Mouse (Mus musculus) cerebellum, postnatal 14 days (tissue): ENCODE data around the gene Myo1d.

Experiments
- DNase-seq, 2 experiments: peaks; one replicate each; pipeline ENCODE4 v3.0.0; 2021; ENCODE audit warnings: mixed read lengths in 2 of 2

Gene Myo1d

GRCm38 (mm10) chr11:80539056-80539455 is 240.8 kb downstream of the Myo1d start:
- DNase-seq = no peak

GRCm38 (mm10) chr11:80532966-80533365 is 246.9 kb downstream of the Myo1d start:
- DNase-seq = no peak

DNA sequence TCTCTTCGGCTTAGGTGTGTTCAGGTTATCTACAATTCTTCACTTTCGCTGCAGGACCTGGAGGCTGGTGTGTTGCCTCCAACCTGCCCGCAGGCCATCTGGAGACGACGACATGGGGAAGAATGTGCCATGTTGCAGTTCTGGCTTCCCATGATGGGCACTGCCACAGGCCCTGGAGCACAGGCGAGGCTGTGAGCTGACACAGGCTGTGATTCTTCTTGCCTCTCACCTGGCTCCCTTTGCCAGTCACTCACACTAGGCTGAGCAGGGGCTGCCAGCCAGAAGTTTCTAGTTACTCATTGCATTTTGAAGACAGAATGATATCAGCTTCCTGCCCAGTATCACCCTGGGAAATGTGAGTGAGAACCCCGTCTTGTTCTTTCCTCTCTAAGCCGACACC is 250.7 kb downstream of the Myo1d start:
- DNase-seq = peak; percentile 51 to 55

GRCm38 (mm10) chr11:80527697-80528096 is 252.1 kb downstream of the Myo1d start:
- DNase-seq = peak in 1 of 2 experiments; percentile 48

DNA sequence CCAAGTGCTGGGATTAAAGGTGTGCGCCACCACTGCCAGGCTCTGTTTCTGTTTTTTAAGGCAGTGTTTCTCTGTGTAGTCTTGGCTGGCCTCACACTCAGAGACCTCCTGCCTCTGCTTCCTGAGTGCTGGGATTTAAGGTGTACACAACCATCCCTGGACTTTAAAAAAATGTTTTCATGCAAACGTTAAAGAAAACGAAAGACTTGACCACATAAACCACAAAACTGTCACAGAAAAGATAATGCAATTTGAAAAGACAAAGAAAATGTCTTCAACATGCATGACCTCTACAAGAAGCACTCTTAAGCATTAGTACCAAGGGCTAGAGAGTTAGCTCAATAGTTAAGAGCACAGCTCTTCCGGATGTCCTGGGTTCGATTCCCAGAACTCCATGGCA is 255.6 kb downstream of the Myo1d start:
- DNase-seq = no peak

GRCm38 (mm10) chr11:80523410-80523809 is 256.4 kb downstream of the Myo1d start:
- DNase-seq = no peak

DNA sequence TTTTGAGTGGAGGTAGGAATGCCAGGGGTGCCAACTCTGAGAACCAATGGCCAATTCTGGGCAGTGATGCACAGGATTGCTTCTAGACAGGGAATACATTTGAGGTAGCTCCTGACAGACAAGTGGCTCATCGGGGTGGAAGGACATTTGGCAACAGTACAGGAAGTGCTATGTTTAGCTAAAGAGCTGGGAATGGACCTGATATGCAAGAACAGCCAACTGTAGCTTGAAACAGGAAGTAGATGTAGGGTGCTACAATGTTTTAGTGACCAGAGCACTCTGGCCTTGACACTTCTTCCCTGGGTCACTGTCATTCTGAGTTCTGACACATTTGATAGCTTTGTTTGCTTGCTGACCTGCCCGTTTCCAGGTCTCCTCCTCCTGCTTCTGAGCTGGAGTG is 257.0 kb downstream of the Myo1d start:
- DNase-seq = peak in 1 of 2 experiments; percentile 69

DNA sequence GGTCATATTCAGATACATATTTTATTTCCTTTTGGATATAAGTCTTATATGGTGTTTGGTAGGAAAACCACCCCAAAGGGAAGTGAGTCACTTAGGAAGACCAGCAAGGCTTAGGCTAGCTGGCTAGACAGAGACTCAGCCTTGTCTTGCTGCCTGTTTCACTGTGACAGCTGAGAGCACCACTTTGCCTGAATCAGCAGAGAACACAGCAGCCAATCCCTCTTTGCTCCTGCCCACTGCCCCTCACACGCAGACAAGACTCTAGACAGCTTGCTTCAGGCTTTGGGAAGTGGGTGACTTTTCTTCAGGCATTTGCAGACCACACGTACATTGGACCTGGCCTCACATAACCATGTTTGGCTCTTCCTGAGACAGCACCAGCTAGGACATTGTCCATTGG is 258.7 kb downstream of the Myo1d start:
- no peak for DNase-seq

GRCm38 (mm10) chr11:80518421-80519367 is 261.1 kb downstream of the Myo1d start:
- DNase-seq = peak; percentile 76 to 82

DNA sequence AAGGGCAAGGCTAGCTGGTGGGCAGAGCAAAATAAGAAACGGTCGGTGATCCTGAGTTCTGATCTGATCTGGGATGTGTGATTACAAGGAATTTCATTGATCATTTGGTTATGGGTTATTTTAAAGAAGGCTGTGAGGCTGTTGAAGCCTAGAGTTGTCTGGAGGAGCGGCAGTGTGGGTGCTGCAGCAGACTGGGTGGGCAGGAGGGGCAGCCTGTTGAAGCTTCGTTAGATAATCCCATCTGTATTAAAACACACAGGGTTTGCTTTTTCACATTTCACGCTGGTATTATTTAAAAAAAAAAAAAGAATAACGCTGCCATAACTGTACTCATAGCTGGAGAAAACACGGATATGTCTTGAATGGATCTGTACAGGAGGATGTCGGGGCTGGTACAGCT is 263.9 kb downstream of the Myo1d start:
- DNase-seq = no peak

GRCm38 (mm10) chr11:80515346-80515745 is 264.5 kb downstream of the Myo1d start:
- no peak for DNase-seq

DNA sequence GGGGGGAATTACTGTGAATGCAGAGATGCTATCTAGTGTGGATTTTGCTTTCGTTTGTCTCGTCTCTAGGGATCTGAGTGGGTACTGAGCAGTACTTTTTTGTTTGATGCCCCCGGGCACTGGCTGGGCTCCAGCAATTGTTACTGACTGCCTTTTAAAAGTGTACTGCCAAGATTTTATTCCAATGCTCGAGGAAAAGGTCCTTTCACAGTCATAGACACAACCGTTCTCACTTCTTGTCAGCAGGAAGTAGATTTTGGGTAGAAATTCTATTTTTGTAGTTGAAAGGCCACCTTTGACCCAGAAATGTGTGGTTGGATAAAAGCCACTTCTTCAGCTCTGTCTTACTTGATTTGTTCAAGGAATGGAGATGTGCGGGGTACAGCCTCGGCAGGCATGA is 266.0 kb downstream of the Myo1d start:
- no peak for DNase-seq

GRCm38 (mm10) chr11:80512313-80513056 is 267.3 kb downstream of the Myo1d start:
- no peak for DNase-seq

DNA sequence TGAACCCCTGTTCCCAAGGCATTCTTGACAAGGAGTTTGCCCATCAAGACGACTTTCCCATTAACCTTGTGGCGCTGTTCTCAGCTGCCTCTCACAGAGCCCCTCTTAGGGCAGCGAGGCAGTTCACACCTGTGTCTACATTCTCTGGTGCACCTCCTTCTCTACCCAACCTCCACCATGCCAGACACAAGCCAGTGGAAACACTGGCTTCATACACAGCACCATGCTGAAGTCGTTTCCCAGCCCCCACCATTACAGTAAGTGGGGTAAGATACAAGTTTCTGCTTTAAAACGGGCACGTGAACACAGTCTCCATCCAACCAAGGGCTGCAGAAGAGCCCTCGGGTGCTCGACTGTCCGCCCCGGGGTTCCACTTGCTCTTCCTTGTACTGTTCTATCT is 269.7 kb downstream of the Myo1d start:
- DNase-seq = no peak

DNA sequence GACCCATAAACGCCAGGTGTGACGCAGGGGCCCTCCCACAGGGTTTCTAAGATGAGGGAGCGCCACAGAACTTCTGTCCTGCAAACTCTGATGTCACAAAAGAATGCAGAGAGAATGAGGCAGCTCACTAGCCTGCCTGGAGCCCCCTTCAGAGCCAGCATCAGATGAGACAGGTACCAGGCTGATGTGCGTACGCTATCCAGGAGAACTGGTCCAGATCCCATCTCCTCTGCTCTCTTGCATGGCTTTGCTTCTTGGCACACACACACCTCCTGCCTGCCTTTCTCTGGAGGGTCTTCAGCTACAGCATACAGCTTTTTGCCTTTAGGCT is 270.7 kb downstream of the Myo1d start:
- DNase-seq = no peak

- DNase-seq = no peak
These were observed 271.3 kb downstream of the Myo1d start for GRCm38 (mm10) chr11:80508361-80509175.

DNA sequence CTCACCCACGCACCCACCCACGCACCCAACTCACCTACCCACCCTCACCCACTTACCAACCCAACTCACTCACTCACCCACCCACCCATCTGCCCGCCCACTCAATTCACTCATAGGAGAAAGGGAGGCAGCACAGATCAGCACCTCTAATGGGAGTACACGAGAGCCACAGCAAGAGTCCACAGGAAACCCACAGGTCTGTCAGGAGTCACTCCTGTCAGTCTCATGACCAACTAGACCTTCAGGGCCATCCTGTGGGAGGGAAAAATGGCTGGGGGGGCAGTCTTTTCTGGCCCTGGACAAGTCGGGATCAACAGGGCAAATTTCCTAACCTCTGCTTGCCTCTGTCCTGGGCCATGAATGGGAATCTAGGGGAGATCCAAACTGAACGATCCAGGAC is 272.0 kb downstream of the Myo1d start:
- DNase-seq = no peak

DNA sequence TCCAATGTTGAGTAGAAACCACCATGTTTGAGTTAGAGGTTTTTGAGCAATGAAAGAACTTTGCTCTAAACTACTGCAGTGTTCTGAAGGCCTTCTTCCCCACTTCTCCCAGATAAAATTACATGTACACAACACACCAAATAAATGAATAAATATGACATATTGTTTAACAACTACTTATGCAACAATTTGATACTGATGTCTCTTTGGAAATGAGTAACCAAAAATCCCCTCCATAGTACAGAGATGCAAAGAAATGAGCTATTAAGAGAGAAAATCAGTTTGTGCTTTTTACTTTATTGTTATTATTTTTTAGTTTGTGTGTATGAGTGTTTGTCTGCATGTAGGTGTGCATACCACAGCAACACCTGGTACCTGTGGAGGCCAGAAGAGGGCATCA is 273.3 kb downstream of the Myo1d start:
- DNase-seq = no peak

DNA sequence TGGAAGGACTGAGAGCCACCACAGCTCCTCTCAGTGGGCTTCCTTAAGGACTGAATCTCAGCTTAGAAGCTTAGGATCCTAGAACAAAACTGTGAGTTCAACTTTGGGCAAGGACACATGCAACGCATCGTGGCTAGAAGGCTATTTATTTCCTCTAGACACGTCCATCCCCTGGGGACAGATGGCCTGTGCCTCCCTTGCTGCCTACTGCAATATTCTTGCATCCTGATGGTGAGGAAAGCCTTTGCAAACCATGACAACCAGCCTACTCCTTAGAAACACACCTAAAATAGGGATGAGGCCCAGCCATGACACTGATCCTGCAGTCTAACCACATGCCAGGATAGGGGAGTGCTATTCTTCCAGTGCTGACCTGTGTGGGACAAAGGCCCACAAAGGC is 274.2 kb downstream of the Myo1d start:
- no peak for DNase-seq

- DNase-seq = no peak
These were observed 275.1 kb downstream of the Myo1d start for GRCm38 (mm10) chr11:80504519-80505385.

DNA sequence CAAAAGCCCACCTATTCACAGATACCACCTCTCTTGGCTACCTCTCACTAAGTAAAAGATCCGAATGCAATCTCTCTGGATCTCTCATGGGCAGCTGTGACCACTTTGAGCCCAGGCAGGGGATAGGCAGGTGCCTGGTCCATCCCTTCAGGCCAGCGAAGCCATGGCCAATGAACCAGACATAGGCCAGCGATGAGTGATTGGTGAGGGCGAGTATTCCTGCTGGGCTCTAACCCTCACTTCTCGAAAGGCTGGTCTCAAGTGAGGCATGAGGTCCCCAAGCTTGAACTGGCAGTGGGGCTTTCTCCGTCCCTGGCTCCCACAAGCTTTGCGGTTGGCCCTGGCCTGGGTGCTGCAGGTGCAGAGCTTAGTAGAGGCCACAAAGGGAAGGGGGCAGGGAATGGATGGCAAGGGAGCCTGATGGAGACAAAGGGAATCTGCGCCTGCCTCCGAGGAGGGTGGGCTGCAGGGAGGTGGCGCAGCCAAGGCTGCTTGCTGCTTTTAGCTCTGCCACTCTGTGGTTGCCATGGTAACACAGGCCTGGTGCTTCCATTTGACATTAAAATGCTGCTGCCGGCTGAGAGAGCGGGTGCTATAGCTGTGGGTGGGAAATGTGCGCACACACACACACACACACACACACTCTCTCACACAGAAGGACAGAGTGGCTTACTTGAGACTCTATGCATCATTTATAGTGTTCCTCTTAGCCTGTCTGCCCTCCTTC is 275.9 kb downstream of the Myo1d start:
- DNase-seq = peak; percentile 84 to 88

DNA sequence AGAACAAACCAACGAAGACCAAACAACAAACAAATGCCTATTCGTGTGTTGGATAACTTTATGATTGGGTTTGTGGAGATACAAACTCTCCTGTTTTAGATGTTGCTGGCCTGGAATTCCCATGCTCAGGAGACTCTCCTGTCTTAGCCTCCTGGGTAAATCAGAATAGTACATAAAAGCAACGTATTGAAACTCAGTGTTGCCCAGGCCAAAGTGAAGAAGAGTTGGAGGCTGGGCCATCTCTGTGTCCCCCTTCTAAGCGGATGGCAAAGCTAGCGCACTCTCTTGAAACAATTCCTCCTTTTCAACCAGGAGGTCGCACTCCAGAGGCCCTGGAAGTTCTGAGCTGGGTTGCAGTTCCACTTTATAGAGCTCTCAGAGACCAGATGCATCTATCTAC is 276.5 kb downstream of the Myo1d start:
- no peak for DNase-seq
